Mouse (Mus musculus) midbrain, embryonic 11.5 days (tissue): Measurements from ENCODE around the gene Srd5a3. TPM values are rescaled to one million over a fixed set of nuclear protein-coding genes. Genes with fewer than 3 reads are reported as not detected.
A peak's percentile ranks its signal among the peaks of the same experiment; 100 is the strongest.
"Not testable (repeated sequence)": the region's sequence is repeated elsewhere in the genome, so short reads cannot be mapped to it uniquely, and the experiment has no call there.

ENCODE experiments used
- ATAC-seq: fragments of 200-750 bp; cut with Nextera tagmentation; 2 replicates; pipeline ENCODE4 v1.8.0; 2017; ENCODE audit warnings: moderate TSS enrichment, moderate library complexity; ENCODE audit not compliant: low FRiP score
- DNase-seq: peaks from one replicate; pipeline ENCODE4 v3.0.0; 2015; ENCODE audit warnings: low spot score; ENCODE audit errors: missing footprints
- H3K27ac ChIP-seq: fragments of 300-500 bp; sonication (generic); 2 replicates; pipeline ENCODE4 v1.5.1; 2014; ENCODE audit warnings: low read depth, low read length
- H3K27me3 ChIP-seq: fragments of 300-500 bp; sonication (generic); 2 replicates; pipeline ENCODE4 v1.6.1; 2014; ENCODE audit warnings: mild to moderate bottlenecking, low read length, moderate library complexity, mixed read lengths; ENCODE audit not compliant: control insufficient read depth, insufficient read depth
- H3K36me3 ChIP-seq: fragments of 300-500 bp; sonication (generic); 2 replicates; pipeline ENCODE4 v1.6.1; 2014; ENCODE audit warnings: mild to moderate bottlenecking, low read length, moderate library complexity, mixed read lengths; ENCODE audit not compliant: control insufficient read depth, insufficient read depth
- H3K4me1 ChIP-seq: fragments of 300-500 bp; sonication (generic); 2 replicates; pipeline ENCODE4 v1.6.1; 2014; ENCODE audit warnings: low read length; ENCODE audit not compliant: control insufficient read depth, insufficient read depth
- H3K4me2 ChIP-seq: fragments of 300-500 bp; sonication (generic); 2 replicates; pipeline ENCODE4 v1.6.1; 2014; ENCODE audit warnings: mild to moderate bottlenecking, moderate library complexity
- H3K4me3 ChIP-seq: fragments of 300-500 bp; sonication (generic); 2 replicates; pipeline ENCODE4 v1.5.1; 2014; ENCODE audit warnings: low read depth, low read length
- H3K9ac ChIP-seq: fragments of 300-500 bp; sonication (generic); 2 replicates; pipeline ENCODE4 v1.6.1; 2014; ENCODE audit warnings: low read length
- H3K9me3 ChIP-seq: fragments of 300-500 bp; sonication (generic); 2 replicates; pipeline ENCODE4 v1.6.1; 2016; ENCODE audit warnings: low read length; ENCODE audit not compliant: control insufficient read depth
- WGBS: fragments of 180-500 bp; shearing (Covaris S2); extraction: QIAGEN DNeasy Blood & Tissue Kit; methylation state at CpG from one replicate; pipeline ENCODE4 v1.1.7; 2014; 5-methylcytosine and 5-hydroxymethylcytosine counted together
- polyA plus RNA-seq: library from polyadenylated mRNA; unstranded; fragments of >200 nt; fragmentation: Nextera tagmentation; extraction: Ambion mirVana; gene quantifications from 2 replicates; pipeline ENCODE4 v1.2.1, GENCODE M21; 2014

The Srd5a3 gene
- polyA plus RNA-seq: 14.2 and 14.7 TPM in 2 replicates

DNA sequence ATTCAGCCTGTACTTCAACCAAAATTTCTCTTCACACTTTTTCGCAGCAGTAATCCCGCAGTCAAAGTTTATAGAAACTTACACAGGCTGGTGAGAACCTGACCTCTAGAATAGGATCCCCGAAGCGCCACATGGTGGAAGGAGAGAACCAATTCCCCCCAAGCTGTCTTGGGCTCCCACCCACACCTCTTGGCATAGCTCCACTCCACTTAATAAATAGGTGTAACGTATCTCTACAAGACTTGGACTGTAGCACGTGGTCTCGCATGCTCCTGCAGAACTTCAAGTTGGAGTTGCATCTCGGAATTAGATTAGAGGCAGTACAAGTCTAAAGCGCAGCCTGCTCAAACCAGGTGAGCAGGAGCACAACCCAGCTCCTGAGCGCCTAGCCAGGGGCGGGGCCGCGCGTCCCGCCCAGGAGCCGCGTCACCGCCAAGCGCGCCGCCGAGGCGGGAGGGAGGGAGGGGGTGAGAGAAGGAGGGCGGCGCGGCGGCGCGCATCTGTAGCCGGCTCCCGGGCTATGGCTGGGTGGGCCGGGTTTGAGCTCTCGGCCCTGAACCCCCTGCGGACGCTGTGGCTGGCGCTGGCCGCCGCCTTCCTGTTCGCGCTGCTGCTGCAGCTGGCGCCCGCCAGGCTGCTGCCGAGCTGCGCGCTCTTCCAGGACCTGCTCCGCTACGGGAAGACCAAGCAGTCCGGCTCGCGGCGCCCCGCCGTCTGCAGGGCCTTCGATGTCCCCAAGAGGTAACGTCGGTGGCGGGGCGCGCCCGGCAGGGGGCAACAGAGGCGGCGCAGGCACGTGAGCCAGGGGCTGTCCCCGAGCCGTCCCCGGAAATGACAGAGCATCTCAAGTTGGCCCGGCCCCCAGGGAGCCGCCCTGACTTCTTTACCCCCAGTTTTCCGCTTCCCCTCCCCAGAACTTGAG lies at the start of gene Srd5a3:
Gene Srd5a3 (plus strand): TSS at position 464 of the 922 bp plus-strand sequence.
- Histone ChIP-seq H3K27me3 (no peaks in the 10 kb centered on the region; the same call in 1 of the 2 replicates), H3K36me3 (no peaks in the 10 kb centered on the region), H3K4me2 (peak within 1 kb of the TSS; percentile 87), H3K4me3 (peak within 1 kb of the TSS; percentile 66), H3K9ac (peak within 1 kb of the TSS; percentile 85), H3K4me1 (peaks cover 12% of the 10 kb centered on the region), H3K27ac (peak within 1 kb of the TSS; percentile 85), H3K9me3 (no peaks in the 10 kb centered on the region)
- WGBS: 2% methylated on average over 68 of the region's 69 CpGs
- ATAC-seq: peak; percentile 95
- peak; percentile 99 for DNase-seq

- not testable (repeated sequence) for H3K27ac ChIP-seq, H3K4me2 ChIP-seq, H3K36me3 ChIP-seq, ATAC-seq, H3K9ac ChIP-seq, H3K9me3 ChIP-seq, DNase-seq, H3K4me1 ChIP-seq, H3K4me3 ChIP-seq, H3K27me3 ChIP-seq
- WGBS: 81% methylated on average over 5 of the region's 5 CpGs
These were observed 36.3 kb upstream of the Srd5a3 start for GRCm38 (mm10) chr5:76103809-76104208.

- no peak for ATAC-seq
- Histone ChIP-seq H3K27ac (no peak overlapping the region), H3K36me3 (no peaks in the 10 kb centered on the region), H3K4me1 (no peaks in the 10 kb centered on the region), H3K4me2 (no peak overlapping the region), H3K9ac (no peak overlapping the region), H3K4me3 (no peak overlapping the region), H3K27me3 (no peaks in the 10 kb centered on the region), H3K9me3 (no peaks in the 10 kb centered on the region)
- WGBS: 78% methylated on average over 5 of the region's 5 CpGs
- peak; percentile 47 for DNase-seq
These were observed 32.8 kb upstream of the Srd5a3 start for GRCm38 (mm10) chr5:76107306-76107705.

DNA sequence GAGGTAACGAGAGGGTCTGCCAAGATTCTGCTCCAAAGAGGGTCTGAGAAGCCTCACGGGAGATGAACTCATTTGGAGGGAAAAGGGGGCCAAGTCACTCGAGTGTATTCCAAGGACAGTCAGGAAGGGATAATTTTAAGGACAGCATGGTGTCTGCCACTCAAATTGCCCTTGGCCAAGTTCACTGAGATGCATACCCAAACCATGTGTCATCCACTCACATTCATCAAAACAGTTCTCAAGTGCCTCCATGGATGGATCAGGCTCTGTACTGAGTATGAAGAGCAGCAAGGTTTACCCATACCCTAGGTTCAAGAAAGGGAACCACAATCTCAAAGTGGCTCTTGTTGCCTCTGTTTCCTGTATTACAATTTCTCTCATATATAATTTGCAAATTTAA lies 31.6 kb upstream of the Srd5a3 start:
- Histone ChIP-seq H3K4me3 (no peak overlapping the region), H3K36me3 (no peaks in the 10 kb centered on the region), H3K9me3 (no peaks in the 10 kb centered on the region), H3K27me3 (no peaks in the 10 kb centered on the region), H3K27ac (no peak overlapping the region), H3K4me1 (no peaks in the 10 kb centered on the region), H3K4me2 (no peak overlapping the region), H3K9ac (no peak overlapping the region)
- WGBS: 84% methylated on average over 3 of the region's 3 CpGs
- ATAC-seq: no peak
- peak; percentile 60 for DNase-seq

- WGBS: 94% methylated on average over 3 of the region's 3 CpGs
- H3K4me1 ChIP-seq: no peaks in the 10 kb centered on the region
- H3K27me3 ChIP-seq: no peaks in the 10 kb centered on the region
- DNase-seq: no peak
- no peak overlapping the region for H3K4me2 ChIP-seq
- no peaks in the 10 kb centered on the region for H3K9me3 ChIP-seq
- no peak overlapping the region for H3K4me3 ChIP-seq
- no peak for ATAC-seq
- H3K9ac ChIP-seq: no peak overlapping the region
- H3K36me3 ChIP-seq: no peaks in the 10 kb centered on the region
- H3K27ac ChIP-seq: no peak overlapping the region
These were observed 28.9 kb upstream of the Srd5a3 start for GRCm38 (mm10) chr5:76111173-76111572.

GRCm38 (mm10) chr5:76112016-76112415 lies 28.1 kb upstream of the Srd5a3 start:
- H3K4me2 ChIP-seq: no peak overlapping the region
- H3K27ac ChIP-seq: no peak overlapping the region
- ATAC-seq (no peak), DNase-seq (peak; percentile 80)
- H3K27me3 ChIP-seq: no peaks in the 10 kb centered on the region
- no peak overlapping the region for H3K4me3 ChIP-seq
- H3K9ac ChIP-seq: no peak overlapping the region
- H3K36me3 ChIP-seq: no peaks in the 10 kb centered on the region
- 82% methylated on average over 4 of the region's 4 CpGs for WGBS
- no peaks in the 10 kb centered on the region for H3K4me1 ChIP-seq
- H3K9me3 ChIP-seq: no peaks in the 10 kb centered on the region

GRCm38 (mm10) chr5:76115436-76116041 lies 24.5 kb upstream of the Srd5a3 start:
- Histone ChIP-seq H3K4me1 (no peaks in the 10 kb centered on the region), H3K9me3 (no peaks in the 10 kb centered on the region), H3K4me2 (no peak overlapping the region), H3K27ac (no peak overlapping the region), H3K27me3 (no peaks in the 10 kb centered on the region), H3K9ac (no peak overlapping the region), H3K36me3 (no peaks in the 10 kb centered on the region), H3K4me3 (no peak overlapping the region)
- 76% methylated on average over 8 of the region's 8 CpGs for WGBS
- DNase-seq (peak; percentile 66), ATAC-seq (no peak)

- Histone ChIP-seq H3K4me2 (no peak overlapping the region), H3K9ac (no peak overlapping the region), H3K4me3 (no peak overlapping the region), H3K36me3 (no peaks in the 10 kb centered on the region), H3K4me1 (no peaks in the 10 kb centered on the region), H3K27me3 (no peaks in the 10 kb centered on the region), H3K9me3 (no peaks in the 10 kb centered on the region; the same call in 1 of the 2 replicates), H3K27ac (no peak overlapping the region)
- peak; percentile 93 for DNase-seq
- ATAC-seq: no peak
- WGBS: 39% methylated on average over 7 of the region's 7 CpGs
These were observed 21.6 kb upstream of the Srd5a3 start for GRCm38 (mm10) chr5:76118441-76118840.

GRCm38 (mm10) chr5:76120634-76121033 lies 19.4 kb upstream of the Srd5a3 start:
- H3K4me1 ChIP-seq: no peaks in the 10 kb centered on the region

More at GRCm38 (mm10) chr5:76120634-76121033, 19.4 kb upstream of the Srd5a3 start:
- H3K36me3 ChIP-seq: no peaks in the 10 kb centered on the region
- no peaks in the 10 kb centered on the region; the same call in 1 of the 2 replicates for H3K9me3 ChIP-seq
- no peak overlapping the region for H3K4me3 ChIP-seq
- WGBS: 86% methylated on average over 5 of the region's 5 CpGs
- no peak overlapping the region for H3K4me2 ChIP-seq
- H3K27ac ChIP-seq: no peak overlapping the region
- ATAC-seq (no peak), DNase-seq (no peak)
- no peak overlapping the region for H3K9ac ChIP-seq
- no peaks in the 10 kb centered on the region for H3K27me3 ChIP-seq
